Mouse (Mus musculus) liver, embryonic 12.5 days (tissue): ENCODE measurements around the gene Oaz1. TPM values are rescaled to one million over a fixed set of nuclear protein-coding genes. Genes with fewer than 3 reads are reported as not detected.

Experiments used
- ATAC-seq: fragments of 200-750 bp; cut with Nextera tagmentation; 2 replicates; pipeline ENCODE4 v1.8.0; 2017; ENCODE audit warnings: moderate number of reproducible peaks, mild to moderate bottlenecking, moderate library complexity
- H3K27ac ChIP-seq: fragments of 300-500 bp; sonication (generic); 2 replicates; pipeline ENCODE4 v1.5.1; 2016; ENCODE audit warnings: mild to moderate bottlenecking
- H3K27me3 ChIP-seq: fragments of 300-500 bp; sonication (generic); replicated peaks from 2 replicates; pipeline ENCODE4 v1.6.1; 2016; ENCODE audit warnings: mild to moderate bottlenecking, moderate library complexity
- H3K36me3 ChIP-seq: fragments of 300-500 bp; sonication (generic); 2 replicates; pipeline ENCODE4 v1.6.1; 2016; ENCODE audit warnings: mild to moderate bottlenecking, moderate library complexity
- H3K4me1 ChIP-seq: fragments of 300-500 bp; sonication (generic); 2 replicates; pipeline ENCODE4 v1.6.1; 2016
- H3K4me2 ChIP-seq: fragments of 300-500 bp; sonication (generic); 2 replicates; pipeline ENCODE4 v1.6.1; 2016; ENCODE audit warnings: mild to moderate bottlenecking, moderate library complexity
- H3K4me3 ChIP-seq: fragments of 300-500 bp; sonication (generic); 2 replicates; pipeline ENCODE4 v1.5.1; 2016; ENCODE audit warnings: mild to moderate bottlenecking, moderate library complexity
- H3K9ac ChIP-seq: fragments of 300-500 bp; sonication (generic); 2 replicates; pipeline ENCODE4 v1.6.1; 2016; ENCODE audit warnings: mild to moderate bottlenecking, moderate library complexity
- H3K9me3 ChIP-seq: fragments of 300-500 bp; sonication (generic); replicated peaks from 2 replicates; pipeline ENCODE4 v1.6.1; 2016; ENCODE audit warnings: mild to moderate bottlenecking, moderate library complexity
- WGBS: fragments of 180-500 bp; shearing (Covaris S2); methylation state at CpG from one replicate; pipeline ENCODE4 v1.1.7; 2016; ENCODE audit not compliant: insufficient replicate concordance; 5-methylcytosine and 5-hydroxymethylcytosine counted together
- polyA plus RNA-seq: library from polyadenylated mRNA; unstranded; fragments of >200 nt; fragmentation: Nextera tagmentation; extraction: Ambion mirVana; gene quantifications from 2 replicates; pipeline ENCODE4 v1.2.1, GENCODE M21; 2016

The Oaz1 gene
- polyA plus RNA-seq, 1 experiment from 2014 or later = 1,635 TPM

DNA sequence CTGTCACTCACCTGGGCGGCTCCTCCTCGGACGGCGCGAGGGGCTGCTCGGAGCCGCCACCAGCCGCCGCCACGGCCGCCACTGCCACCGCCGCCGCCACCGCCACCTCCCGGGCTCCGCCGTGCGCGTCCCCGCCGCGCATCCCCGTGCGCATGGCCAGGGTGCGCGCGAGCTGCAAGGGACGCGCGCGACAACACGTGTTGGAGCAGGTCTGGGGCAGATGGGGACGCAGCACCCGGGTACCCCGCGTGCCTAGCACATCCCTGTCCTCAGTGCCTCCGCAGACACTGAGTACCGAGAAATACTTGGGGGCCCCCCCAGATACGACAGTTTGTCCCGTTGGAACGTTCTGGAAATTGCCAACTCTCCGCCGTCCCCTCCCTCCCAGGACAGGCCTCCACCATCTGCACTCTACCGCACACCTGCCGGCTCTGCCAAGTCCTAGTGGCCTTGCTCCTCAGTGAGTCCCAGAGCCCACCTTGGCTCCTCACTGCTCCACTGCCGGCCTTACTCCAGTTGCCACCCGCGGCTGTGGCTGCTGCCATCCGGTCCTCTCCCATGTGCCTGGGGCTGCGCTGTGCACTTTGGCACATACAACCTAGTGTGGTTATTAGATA is 17.6 kb downstream of the Oaz1 start, which contains the start of gene Lingo3:
Gene Lingo3 (minus strand): TSS at position 109 of the 617 bp plus-strand sequence.
- ATAC-seq = no peak
- H3K27ac ChIP-seq = no peak within 1 kb of the TSS
- H3K36me3 ChIP-seq = no peaks in the 10 kb centered on the region
- H3K4me3 ChIP-seq = peak within 1 kb of the TSS; percentile 42
- H3K4me2 ChIP-seq = peak within 1 kb of the TSS; percentile 59
- no peaks in the 10 kb centered on the region for H3K9me3 ChIP-seq
- no peak within 1 kb of the TSS for H3K9ac ChIP-seq
- H3K4me1 ChIP-seq = peaks cover 20% of the 10 kb centered on the region
- peaks cover 84% of the 10 kb centered on the region for H3K27me3 ChIP-seq
- 6% methylated on average over 45 of the region's 51 CpGs for WGBS

- Histone ChIP-seq H3K4me2 (no peak overlapping the region), H3K36me3 (peaks cover 3% of the 10 kb centered on the region), H3K4me1 (peaks cover 30% of the 10 kb centered on the region), H3K27ac (no peak overlapping the region), H3K27me3 (peaks cover 73% of the 10 kb centered on the region), H3K9me3 (no peaks in the 10 kb centered on the region), H3K9ac (no peak overlapping the region), H3K4me3 (no peak overlapping the region)
- no peak for ATAC-seq
- 54% methylated on average over 8 of the region's 8 CpGs for WGBS
Measured at GRCm38 (mm10) chr10:80845055-80845693, 18.7 kb downstream of the Oaz1 start.

DNA sequence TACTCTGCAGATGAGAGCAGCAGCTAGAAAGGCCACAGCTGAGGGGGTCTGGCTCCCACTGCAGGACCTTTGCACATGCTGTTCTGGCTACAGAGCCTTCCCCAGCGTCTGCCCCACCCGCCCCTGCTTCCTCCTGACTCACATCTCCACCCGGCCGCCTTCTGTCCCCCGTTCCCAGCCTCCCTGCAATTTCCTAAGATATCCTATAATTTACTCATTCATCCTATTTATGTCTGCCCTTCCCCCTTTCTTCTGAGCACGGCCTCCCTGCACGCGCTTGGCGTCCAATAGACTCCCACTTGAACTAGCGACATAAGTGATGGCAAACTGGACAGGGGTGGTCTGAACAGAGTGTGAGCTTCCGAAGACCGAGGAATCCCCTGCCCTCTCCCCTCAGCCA is 19.3 kb downstream of the Oaz1 start:
- WGBS = 66% methylated on average over 12 of the region's 12 CpGs
- Histone ChIP-seq H3K27ac (no peak overlapping the region), H3K36me3 (peaks cover 9% of the 10 kb centered on the region), H3K4me2 (no peak overlapping the region), H3K4me1 (peaks cover 35% of the 10 kb centered on the region), H3K9ac (no peak overlapping the region), H3K9me3 (no peaks in the 10 kb centered on the region), H3K4me3 (no peak overlapping the region), H3K27me3 (peaks cover 67% of the 10 kb centered on the region)
- ATAC-seq = no peak

DNA sequence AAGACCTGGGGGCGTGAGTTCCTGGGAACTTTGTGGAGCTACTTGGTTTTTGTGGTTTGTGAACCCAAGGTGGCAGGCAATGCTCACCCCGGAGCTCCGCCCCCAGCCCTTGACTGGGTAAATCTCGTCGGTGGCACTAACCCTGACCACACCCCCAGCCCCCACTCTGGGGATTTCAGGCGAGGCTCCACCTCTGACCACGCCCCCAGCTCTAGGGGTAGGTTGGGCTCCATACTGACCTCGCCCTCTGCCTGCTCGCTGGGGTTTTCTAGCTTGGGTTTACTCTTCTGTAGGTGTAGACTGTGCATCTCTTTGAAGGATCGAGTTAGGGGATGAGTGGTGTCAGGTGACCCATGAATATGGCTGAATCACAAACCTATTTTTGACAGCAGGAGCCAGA is 22.1 kb downstream of the Oaz1 start:
- Histone ChIP-seq H3K4me2 (peak overlapping the region; percentile 28; the same call in 1 of the 2 replicates), H3K4me3 (no peak overlapping the region), H3K9ac (no peak overlapping the region), H3K27me3 (peaks cover 39% of the 10 kb centered on the region), H3K27ac (no peak overlapping the region), H3K9me3 (no peaks in the 10 kb centered on the region), H3K4me1 (peaks cover 47% of the 10 kb centered on the region), H3K36me3 (peaks cover 36% of the 10 kb centered on the region)
- peak; percentile 77 for ATAC-seq
- 3% methylated on average over 10 of the region's 10 CpGs for WGBS

DNA sequence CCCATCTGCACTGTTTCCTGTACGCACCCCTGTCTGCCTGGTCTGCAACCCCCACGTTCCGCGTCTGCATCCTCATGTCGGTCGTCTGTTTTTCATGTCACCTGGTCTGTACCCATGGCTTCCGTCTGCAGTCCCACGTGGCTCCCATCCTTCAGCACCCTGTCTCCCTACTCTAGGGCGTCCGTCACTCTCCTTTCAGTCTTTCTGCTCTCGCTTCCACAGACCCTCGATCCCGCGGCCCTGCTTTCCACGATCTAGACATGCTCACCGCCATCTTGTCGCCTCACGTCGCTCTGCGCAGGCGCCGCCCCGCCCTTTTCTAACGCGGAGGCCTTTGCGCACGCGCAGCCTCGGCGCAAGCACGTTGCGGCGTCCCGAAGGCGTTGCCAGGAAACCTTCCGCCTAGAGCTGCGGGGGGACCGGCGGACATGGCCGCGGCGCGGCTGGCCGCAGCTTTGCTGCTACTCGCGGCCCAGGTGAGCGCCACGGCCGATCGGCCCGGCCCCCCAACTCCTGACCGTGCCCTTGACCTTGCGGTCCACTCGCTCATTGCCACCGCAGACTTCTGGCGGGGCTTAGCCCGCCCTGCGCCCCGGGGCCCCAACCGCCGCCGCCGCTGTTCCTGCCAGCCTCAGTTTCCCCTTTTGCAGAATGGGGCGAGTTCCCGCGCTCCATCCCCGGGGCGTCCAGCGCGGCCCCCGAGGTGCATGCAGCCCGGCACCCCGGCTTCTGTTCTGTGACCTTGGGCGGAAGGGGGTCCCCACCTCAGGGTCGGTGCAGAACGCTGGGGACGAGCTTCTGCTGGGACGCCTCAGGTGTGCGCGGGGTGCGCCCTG is 28.7 kb downstream of the Oaz1 start, which contains the start of the genes Lsm7 and Sppl2b:
Gene Lsm7 (minus strand): TSS at position 297 of the 836 bp plus-strand sequence.
Gene Sppl2b (plus strand): TSS at position 363 of the 836 bp plus-strand sequence.
- Histone ChIP-seq H3K4me3 (peak within 1 kb of the TSS; percentile 91), H3K4me2 (peak within 1 kb of the TSS; percentile 93), H3K36me3 (peaks cover 46% of the 10 kb centered on the region), H3K4me1 (peaks cover 80% of the 10 kb centered on the region), H3K27me3 (no peaks in the 10 kb centered on the region), H3K27ac (peak within 1 kb of the TSS; percentile 99), H3K9ac (peak within 1 kb of the TSS; percentile 97), H3K9me3 (no peaks in the 10 kb centered on the region)
- under 1% methylated on average over 81 of the region's 81 CpGs for WGBS
- ATAC-seq = peak; percentile 25

DNA sequence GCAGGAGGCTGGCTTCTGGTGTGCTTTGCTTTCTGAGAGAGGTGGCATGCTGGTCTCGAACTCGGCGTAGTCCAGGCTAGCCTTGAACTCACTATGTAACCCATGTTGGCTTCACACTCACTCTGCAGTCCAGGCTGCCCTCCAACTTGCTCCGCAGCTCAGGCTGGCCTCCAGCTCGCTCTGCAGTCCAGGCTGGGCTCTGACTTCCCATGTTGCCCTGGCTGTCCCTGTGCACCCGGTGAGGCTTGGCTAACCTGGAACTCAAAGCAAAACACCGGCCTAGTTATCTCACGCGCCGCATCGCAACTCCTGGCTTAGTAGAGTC is 29.3 kb downstream of the Oaz1 start:
- Histone ChIP-seq H3K4me1 (peaks cover 78% of the 10 kb centered on the region), H3K4me2 (peak overlapping the region; percentile 93), H3K9me3 (no peaks in the 10 kb centered on the region), H3K27me3 (no peaks in the 10 kb centered on the region), H3K36me3 (peaks cover 43% of the 10 kb centered on the region), H3K27ac (peak overlapping the region; percentile 99), H3K9ac (peak overlapping the region; percentile 97), H3K4me3 (peak overlapping the region; percentile 91)
- ATAC-seq = no peak
- 6% methylated on average over 11 of the region's 11 CpGs for WGBS

DNA sequence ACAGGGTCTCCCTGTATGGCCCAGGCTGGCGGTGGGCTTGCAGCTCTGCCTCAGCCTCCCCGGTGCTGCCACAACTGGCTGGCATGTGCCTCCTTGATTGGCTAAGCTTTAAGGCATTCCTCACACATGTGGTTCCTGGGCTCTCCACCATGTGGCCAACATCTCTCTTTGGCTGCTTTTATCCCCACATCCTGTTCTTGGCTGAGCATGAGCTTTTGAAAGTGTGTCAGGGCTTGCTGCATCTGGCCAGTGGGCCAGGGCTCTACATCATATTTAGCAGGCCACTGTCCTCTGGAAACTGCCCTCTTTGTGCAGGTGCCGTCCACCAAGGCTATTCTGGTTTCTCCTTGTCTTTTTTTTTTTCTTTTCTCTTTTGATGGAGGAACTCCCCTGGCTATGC is 29.8 kb downstream of the Oaz1 start:
- H3K4me3 ChIP-seq = peak overlapping the region; percentile 91
- H3K27ac ChIP-seq = peak overlapping the region; percentile 99
- no peaks in the 10 kb centered on the region for H3K27me3 ChIP-seq
- H3K36me3 ChIP-seq = peaks cover 43% of the 10 kb centered on the region
- H3K9me3 ChIP-seq = no peaks in the 10 kb centered on the region
- peak overlapping the region; percentile 93 for H3K4me2 ChIP-seq
- WGBS = 33% methylated on average over 3 of the region's 3 CpGs
- ATAC-seq = no peak
- H3K9ac ChIP-seq = peak overlapping the region; percentile 97
- peaks cover 82% of the 10 kb centered on the region for H3K4me1 ChIP-seq

- Histone ChIP-seq H3K4me3 (peak overlapping the region; percentile 91), H3K4me2 (peak overlapping the region; percentile 93), H3K9me3 (no peaks in the 10 kb centered on the region), H3K27ac (peak overlapping the region; percentile 99), H3K27me3 (no peaks in the 10 kb centered on the region), H3K36me3 (peaks cover 43% of the 10 kb centered on the region), H3K9ac (peak overlapping the region; percentile 97), H3K4me1 (peaks cover 87% of the 10 kb centered on the region)
- 37% methylated on average over 5 of the region's 5 CpGs for WGBS
- ATAC-seq = peak; percentile 40
Measured at GRCm38 (mm10) chr10:80856908-80857307, 30.5 kb downstream of the Oaz1 start.

GRCm38 (mm10) chr10:80857386-80857785 is 30.9 kb downstream of the Oaz1 start:
- WGBS = 41% methylated on average over 8 of the region's 8 CpGs
- Histone ChIP-seq H3K9ac (peak overlapping the region; percentile 97), H3K4me2 (peak overlapping the region; percentile 93), H3K36me3 (peaks cover 43% of the 10 kb centered on the region), H3K4me1 (peaks cover 87% of the 10 kb centered on the region), H3K27ac (peak overlapping the region; percentile 99), H3K27me3 (no peaks in the 10 kb centered on the region), H3K9me3 (no peaks in the 10 kb centered on the region), H3K4me3 (peak overlapping the region; percentile 91)
- ATAC-seq = no peak

DNA sequence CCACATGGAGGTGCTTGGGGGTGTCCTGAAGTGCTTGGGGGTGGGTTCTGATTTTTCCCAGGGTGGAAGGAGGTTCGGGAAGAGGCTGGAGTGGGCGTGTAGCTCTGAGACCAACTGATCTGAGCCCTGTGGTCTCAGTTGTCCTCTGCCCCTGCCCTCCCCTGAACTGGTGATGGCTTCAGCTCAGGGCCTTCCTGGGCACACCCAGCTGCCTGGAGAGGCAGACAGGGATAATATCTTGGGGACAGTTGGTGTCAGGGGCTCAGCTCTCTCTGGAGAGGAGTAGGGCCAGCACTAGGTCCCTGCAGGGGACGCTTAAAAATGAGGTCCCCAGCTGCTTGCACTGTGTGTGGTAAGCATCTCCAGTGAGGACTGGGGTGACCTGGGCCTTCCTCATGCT is 31.4 kb downstream of the Oaz1 start:
- H3K9ac ChIP-seq = peak overlapping the region; percentile 97
- H3K36me3 ChIP-seq = peaks cover 43% of the 10 kb centered on the region
- H3K4me1 ChIP-seq = peaks cover 90% of the 10 kb centered on the region
- peak; percentile 75 for ATAC-seq
- H3K9me3 ChIP-seq = no peaks in the 10 kb centered on the region
- H3K4me3 ChIP-seq = peak overlapping the region; percentile 91
- no peaks in the 10 kb centered on the region for H3K27me3 ChIP-seq
- H3K4me2 ChIP-seq = peak overlapping the region; percentile 93
- peak overlapping the region; percentile 99 for H3K27ac ChIP-seq
- 17% methylated on average over 3 of the region's 3 CpGs for WGBS

- H3K36me3 ChIP-seq = peaks cover 43% of the 10 kb centered on the region
- ATAC-seq = peak; percentile 85
- H3K4me1 ChIP-seq = peaks cover 92% of the 10 kb centered on the region
- H3K4me2 ChIP-seq = peak overlapping the region; percentile 93
- peak overlapping the region; percentile 99 for H3K27ac ChIP-seq
- H3K9ac ChIP-seq = peak overlapping the region; percentile 97
- 19% methylated on average over 7 of the region's 7 CpGs for WGBS
- no peaks in the 10 kb centered on the region for H3K9me3 ChIP-seq
- peak overlapping the region; percentile 91 for H3K4me3 ChIP-seq
- no peaks in the 10 kb centered on the region for H3K27me3 ChIP-seq
Measured at GRCm38 (mm10) chr10:80858350-80858935, 32.0 kb downstream of the Oaz1 start.
